Mouse (Mus musculus): Measurements from ENCODE around the gene Dact1.

DNA sequence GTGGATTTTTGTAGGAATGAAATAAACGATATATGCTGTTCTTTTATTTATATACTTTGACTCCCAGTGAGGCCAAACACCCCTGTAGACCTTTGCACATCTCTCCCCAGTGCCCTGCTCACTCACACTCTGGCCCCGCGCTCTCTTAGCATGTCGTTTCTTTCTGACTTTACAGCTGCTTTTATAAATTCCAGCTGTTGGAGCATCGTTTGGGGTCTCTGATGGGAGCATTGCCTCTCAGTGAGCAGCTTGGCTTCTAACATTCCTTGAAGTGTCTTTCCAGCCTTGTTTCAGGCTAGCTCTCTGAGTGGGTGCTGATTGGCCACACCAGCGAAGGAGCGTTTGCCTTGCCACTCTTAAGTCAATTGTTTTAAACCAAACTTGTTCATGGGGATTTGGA, 35.8 kb downstream of the Dact1 start:
- no peak for TF ChIP-seq CTCF (IDR thresholded peaks at IDR 0.05)
- TF ChIP-seq EP300 (IDR thresholded peaks at IDR 0.05) = no peak

Measured in lung, postnatal 0 days (tissue).